Mouse (Mus musculus): ENCODE results near the gene Batf2.

The Batf2 gene

DNA sequence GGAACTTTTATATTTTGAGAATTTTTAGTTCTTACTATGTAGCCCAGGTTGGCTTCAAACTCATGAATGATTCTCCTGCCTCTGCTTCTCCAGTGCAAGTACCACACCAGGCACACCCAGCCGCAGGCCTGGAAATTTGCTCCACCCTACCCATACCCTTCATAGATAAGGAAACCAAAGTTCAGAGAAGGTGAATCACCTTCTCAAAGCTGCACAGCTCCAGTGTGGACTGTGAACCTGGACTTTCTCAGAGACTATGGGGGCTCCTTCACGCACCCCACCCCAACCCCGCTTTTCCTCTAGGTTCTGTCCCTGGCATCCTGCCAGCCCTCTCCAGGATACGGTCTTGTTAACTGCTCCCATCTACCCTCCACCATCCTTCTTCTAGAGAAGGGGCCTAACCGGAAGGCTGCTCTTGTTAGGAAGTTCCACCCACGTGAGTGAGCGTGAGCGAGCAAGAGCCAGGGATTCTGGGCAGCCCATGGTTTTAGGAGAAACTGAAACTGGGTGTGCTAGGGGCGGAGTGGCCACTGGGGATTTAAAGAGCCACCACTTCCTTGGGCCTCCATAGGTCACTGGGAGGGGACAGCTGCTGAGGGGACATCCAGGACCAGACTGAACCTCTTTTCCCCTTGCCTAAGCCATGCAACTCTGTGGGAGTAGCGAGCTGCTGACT is 23.2 kb downstream of the Batf2 start:
- POLR2A ChIA-PET: interaction anchor here in 3 of 4 experiments (0.6 to 0.9 kb wide), 6 partner anchors 10 to 1184 kb away, joined by 3 to 4 read pairs (median 3); partner anchors contain the start of gene Arl2 (in 1 of the 3)

DNA sequence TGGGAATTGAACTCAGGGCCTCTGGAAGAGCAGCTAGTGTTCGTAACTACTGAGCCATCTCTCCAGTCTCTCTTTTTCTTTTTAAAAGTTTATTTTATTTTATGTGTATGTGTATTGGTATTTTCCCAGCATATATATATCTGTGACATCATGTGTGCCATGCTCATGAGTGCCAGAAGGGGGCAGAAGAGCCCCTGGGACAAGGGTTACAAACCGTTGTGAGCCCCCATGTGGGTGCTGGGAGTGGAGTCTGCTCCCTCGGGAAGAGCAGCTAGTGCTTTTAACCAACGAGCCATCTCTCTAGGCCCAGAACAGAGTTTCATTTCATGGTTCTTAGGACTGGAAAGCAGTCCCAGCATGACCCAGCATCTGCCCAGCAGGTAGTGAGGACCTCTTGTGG is 26.0 kb downstream of the Batf2 start:
- ChIA-PET CTCF (interaction anchor here in 2 of 4 experiments (0.5 to 1.6 kb wide), 3 partner anchors 76 to 103 kb away, joined by 3 to 4 read pairs (median 3); no protein-coding TSS in a partner anchor), POLR2A (interaction anchor here in 3 of 4 experiments (0.9 to 1.2 kb wide), 3 partner anchors 25 kb away, joined by 3 to 4 read pairs (median 3); partner anchors contain the start of genes Arl2 (in 3 of the 3) and Batf2 (in 2 of the 3))

More for the DNA sequence above, 23.2 kb downstream of the Batf2 start:
- CTCF ChIA-PET: interaction anchor here (0.5 to 1.3 kb wide), 4 partner anchors 14 to 134 kb away, joined by 3 to 5 read pairs (median 3); partner anchors contain the start of genes Arl2 (in 2 of the 4) and Batf2 (in 1 of the 4)

DNA sequence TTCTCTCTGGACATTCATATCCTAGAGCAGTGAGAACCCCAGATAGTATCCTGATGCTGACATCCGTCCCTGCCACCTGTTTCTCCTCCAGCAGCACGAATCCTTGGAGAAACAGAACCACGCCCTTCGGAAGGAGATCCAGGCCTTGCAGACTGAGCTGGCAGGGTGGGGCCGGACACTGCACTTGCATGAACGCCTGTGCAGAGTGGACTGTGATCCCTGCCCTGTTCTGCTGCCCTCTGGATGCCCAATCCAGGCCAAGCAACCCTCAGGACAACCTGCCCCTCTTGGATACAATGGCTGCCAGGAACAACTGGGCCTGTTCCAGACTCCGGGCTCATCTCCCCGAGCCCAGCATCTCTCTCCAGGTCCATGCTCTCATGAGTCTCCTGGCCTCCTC is 30.4 kb downstream of the Batf2 start:
- POLR2A ChIA-PET: no interaction called here
- CTCF ChIA-PET: interaction anchor here in 2 of 4 experiments (1.1 to 1.3 kb wide), 3 partner anchors 30 to 90 kb away, joined by 3 to 4 read pairs (median 4); partner anchors contain the start of genes Arl2 (in 2 of the 2) and Batf2 (in 1 of the 2)

DNA sequence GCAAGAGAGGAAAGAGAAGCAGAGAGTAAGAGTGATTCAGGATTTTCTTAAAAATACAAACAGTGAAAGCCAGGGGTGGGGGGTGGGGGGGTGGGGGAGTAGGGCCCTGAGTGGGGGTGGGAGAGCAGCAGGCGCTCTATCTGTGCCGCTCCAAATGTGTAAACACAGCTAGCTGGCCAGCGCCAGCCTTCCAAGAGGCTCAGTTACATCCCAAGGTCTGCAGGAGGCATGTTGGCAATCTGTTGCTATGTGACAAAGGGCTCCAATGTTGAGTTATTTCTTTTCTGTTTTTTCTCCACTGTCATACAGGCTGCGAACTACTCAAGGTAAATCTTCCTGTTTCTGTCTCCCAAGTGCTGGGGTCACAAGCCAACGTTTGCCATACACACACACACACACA is 34.0 kb downstream of the Batf2 start:
- ChIA-PET POLR2A (interaction anchor here in 1 of 4 experiments (1.3 kb wide), 1 partner anchor 160 kb away, joined by 3 read pairs; the partner anchor contains the start of gene Men1), CTCF (interaction anchor here in 2 of 4 experiments (0.6 to 0.7 kb wide), 3 partner anchors 132 to 1432 kb away, joined by 3 to 8 read pairs (median 3); partner anchors contain the start of gene Cdc42bpg (in 1 of the 2))

DNA sequence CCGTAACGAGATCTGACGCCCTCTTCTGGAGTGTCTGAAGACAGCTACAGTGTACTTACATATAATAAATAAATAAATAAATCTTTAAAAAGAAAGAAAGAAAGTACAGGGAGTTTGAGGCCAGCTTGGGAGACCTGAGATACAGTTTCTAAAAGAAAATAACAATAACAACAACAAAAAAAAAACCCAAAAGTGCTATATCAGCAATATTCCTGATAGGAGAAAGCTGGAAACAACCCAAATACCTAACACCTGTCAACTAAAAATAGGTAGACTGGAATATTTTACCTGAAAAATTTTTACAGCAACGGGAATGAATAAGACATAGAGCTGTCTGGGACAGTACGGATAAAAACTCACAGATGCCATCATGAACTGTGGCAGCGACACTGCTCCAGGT is 38.0 kb downstream of the Batf2 start:
- ChIA-PET POLR2A (interaction anchor here in 2 of 4 experiments (0.7 kb wide), 2 partner anchors 67 to 288 kb away, joined by 3 read pairs; no protein-coding TSS in a partner anchor), CTCF (interaction anchor here in 2 of 4 experiments (0.6 to 0.7 kb wide), 2 partner anchors 41 to 153 kb away, joined by 3 read pairs; no protein-coding TSS in a partner anchor)

DNA sequence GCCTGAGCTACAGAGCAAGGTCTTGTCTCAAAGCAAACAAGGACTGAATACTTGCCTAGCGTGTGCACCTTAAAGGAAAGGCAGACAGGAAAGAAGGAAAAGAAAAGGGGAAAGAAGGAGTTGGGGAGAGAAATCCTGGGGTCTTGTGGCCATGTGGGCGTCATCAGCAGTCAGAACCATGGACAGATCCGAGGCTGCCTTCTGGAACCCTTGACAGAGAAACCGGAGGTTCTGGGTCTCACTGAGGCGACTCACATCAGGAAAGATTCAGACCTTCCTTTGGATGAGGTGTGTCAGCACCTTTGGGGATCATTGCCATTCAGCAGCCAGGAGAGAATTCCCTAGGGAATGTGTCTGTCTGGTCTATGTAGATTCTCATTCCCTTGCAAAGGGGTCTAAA is 40.8 kb downstream of the Batf2 start:
- ChIA-PET CTCF (interaction anchor here in 1 of 4 experiments (0.5 kb wide), 1 partner anchor 27 kb away, joined by 3 read pairs; no protein-coding TSS in a partner anchor), POLR2A (no interaction called here)

DNA sequence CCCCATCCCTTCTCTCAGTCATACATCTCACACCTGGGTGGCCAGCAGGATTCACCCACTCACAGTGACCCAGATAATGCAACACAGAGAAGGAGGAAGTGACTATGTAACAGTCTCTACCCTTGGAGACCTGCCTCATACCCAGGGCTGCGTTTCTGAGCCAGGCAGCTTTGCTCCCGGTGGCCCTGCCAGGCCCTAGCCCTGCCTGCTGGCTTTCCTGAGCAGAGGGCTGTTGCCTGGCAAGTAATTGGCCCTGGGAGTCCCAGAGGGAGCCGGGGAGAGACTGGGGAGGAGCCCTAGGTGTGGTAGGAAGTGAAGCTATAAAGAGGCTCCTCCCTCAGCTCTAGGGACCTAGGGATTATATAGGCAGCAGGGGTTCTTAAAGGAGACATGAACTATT is 41.8 kb downstream of the Batf2 start:
- POLR2A ChIA-PET: interaction anchor here in 1 of 4 experiments (1.2 kb wide), 1 partner anchor 164 kb away, joined by 3 read pairs; no protein-coding TSS in a partner anchor
- CTCF ChIA-PET: interaction anchor here in 1 of 4 experiments (0.5 kb wide), 1 partner anchor 24 kb away, joined by 5 read pairs; no protein-coding TSS in a partner anchor

DNA sequence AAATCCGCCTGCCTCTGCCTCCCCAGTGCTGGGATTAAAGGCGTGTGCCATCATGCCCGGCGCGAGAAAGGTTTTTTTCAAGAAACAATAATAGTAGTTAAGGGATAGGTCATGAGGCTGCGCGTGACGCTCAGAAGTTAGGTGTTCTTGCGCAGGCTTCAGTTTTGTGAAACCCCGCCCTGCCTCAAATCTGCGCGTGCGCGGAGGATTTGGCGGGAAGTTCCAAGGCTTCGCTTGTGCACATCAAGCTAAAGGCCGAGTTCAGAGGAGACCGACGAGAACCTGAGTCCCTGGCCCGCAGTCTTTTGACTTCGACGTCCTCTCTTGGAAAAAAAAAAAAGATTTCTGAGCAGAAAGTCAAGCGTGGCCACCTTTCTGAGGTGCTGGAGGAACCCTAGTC is 43.3 kb downstream of the Batf2 start, which contains the start of gene Majin:
Gene Majin (plus strand): TSS at position 258 of the 400 bp plus-strand sequence.
- CTCF ChIA-PET: interaction anchor here in 1 of 4 experiments (0.7 to 1.4 kb wide), 2 partner anchors 42 to 142 kb away, joined by 3 read pairs; partner anchors contain the start of gene Arl2
- POLR2A ChIA-PET: interaction anchor here (0.6 to 1.6 kb wide), 7 partner anchors 9 to 273 kb away, joined by 3 to 4 read pairs (median 4); partner anchors contain the start of genes Arl2 (in 1 of the 4), Cdca5 (in 1 of the 4), Snx15 (in 1 of the 4) and Tm7sf2 (in 1 of the 4)

DNA sequence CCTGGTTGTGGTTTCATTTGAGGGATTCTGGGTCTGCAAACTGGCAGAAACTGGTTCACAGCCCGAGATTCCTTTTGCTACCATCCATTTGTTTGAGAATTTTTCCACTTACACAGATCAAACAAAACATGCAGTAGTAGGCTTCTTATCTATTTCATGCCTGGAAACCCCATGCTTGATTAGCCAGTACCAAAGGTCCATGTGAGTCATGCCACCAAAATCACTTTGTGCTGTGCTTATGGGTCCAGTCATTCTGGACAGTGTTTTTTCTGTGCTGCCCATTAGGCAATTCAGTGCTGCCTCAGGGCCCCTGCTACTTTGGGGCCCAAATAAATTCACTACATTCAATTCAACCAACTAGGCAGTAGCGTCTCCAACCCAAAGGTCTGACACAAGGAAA is 63.5 kb downstream of the Batf2 start:
- CTCF ChIA-PET: interaction anchor here in 1 of 4 experiments (0.6 kb wide), 1 partner anchor 284 kb away, joined by 3 read pairs; no protein-coding TSS in a partner anchor
- POLR2A ChIA-PET: no interaction called here

DNA sequence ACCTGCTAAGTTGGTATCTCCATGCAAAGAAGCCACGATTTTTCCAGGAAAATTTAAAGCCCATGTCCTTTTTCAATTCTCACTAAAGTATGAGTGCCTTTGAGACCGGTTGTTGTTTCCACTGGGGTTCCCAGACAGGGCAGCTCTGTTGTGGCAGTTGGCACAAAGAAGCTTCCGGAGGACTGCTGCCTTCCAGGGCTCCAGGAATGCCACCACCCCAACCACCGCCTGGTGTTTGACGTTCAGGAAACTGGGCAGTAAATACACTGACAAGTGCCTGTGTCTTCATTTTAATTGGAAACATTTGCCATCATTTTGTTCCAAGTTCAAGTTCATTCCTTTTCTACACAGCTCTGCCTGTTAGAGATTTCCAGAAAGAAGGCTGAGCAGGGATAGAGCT is 65.9 kb downstream of the Batf2 start:
- ChIA-PET POLR2A (interaction anchor here in 1 of 4 experiments (0.8 kb wide), 1 partner anchor 63 kb away, joined by 3 read pairs; no protein-coding TSS in a partner anchor), CTCF (no interaction called here)

DNA sequence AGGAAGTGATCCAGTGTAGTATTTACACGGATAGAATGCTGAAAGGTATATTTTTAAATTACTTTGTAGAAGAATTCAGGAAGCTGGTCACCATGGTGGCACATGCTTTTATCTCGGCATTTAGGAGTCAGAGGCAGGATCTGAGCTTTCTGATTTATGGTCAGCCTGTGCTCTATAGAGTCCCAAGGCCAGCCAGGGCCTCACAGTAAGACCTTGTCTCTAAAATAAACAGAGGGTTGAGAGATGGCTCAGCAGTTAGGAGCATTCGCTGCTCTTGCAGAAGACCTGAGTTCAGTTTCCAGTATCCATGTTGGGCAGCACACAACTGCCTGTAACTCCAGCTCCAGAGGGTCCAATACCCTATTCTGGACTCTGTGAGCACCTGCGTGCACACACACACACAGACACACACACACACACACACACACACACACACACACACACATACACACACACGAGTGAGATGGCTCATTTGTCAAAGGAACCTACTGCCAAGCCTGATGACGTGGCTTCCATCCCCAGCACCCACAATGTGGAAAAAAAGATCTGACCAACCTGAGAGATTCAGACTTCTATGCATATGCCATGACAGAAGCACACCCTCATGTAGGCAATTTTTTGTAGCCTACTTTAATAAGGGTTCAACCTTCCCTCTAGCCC is 75.4 kb downstream of the Batf2 start:
- ChIA-PET CTCF (interaction anchor here in 2 of 4 experiments (0.6 to 1.9 kb wide), 2 partner anchors 10 to 741 kb away, joined by 4 to 5 read pairs; partner anchors contain the start of gene Gpha2 (in 1 of the 2)), POLR2A (interaction anchor here in 1 of 4 experiments (0.6 to 1.4 kb wide), 3 partner anchors 14 to 475 kb away, joined by 3 to 4 read pairs (median 3); partner anchors contain the start of gene Ltbp3)

DNA sequence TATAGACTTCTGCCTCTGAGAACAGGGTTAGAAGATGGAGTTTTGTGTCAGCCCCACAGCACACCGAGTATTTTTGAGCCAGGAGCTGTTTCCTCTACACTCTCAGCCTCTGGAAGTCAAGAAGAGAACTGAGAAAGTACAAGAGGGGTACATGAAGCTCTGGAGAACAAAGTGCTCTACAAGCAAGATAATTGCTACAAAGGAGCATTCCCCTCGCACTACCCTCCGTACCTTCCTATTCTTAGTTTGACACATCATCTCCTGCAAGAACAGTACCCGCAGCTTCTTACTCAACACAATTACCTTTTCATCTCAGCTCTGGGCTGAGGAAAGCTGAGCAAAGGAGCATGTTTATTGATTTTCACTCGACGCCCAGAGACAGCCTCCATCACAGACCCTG is 77.8 kb downstream of the Batf2 start:
- ChIA-PET CTCF (interaction anchor here in 1 of 4 experiments (0.6 kb wide), 1 partner anchor 401 kb away, joined by 3 read pairs; no protein-coding TSS in a partner anchor), POLR2A (interaction anchor here in 2 of 4 experiments (0.8 to 1.1 kb wide), 2 partner anchors 10 kb away, joined by 3 to 5 read pairs; no protein-coding TSS in a partner anchor)
